Mouse (Mus musculus) midbrain, embryonic 12.5 days (tissue): ENCODE measurements around the gene 1700001C02Rik. TPM values are rescaled to one million over a fixed set of nuclear protein-coding genes. Genes with fewer than 3 reads are reported as not detected.

Source experiments
- ATAC-seq: fragments of 200-750 bp; cut with Nextera tagmentation; 2 replicates; pipeline ENCODE4 v1.8.0; 2017; ENCODE audit warnings: low read depth, moderate TSS enrichment, moderate library complexity; ENCODE audit not compliant: low FRiP score
- H3K27ac ChIP-seq: fragments of 300-500 bp; sonication (generic); replicated peaks from 2 replicates; pipeline ENCODE4 v1.5.1; 2016; ENCODE audit warnings: mild to moderate bottlenecking
- H3K27me3 ChIP-seq: fragments of 300-500 bp; sonication (generic); 2 replicates; pipeline ENCODE4 v1.6.1; 2016; ENCODE audit warnings: mild to moderate bottlenecking
- H3K36me3 ChIP-seq: fragments of 300-500 bp; sonication (generic); 2 replicates; pipeline ENCODE4 v1.6.1; 2016
- H3K4me1 ChIP-seq: fragments of 300-500 bp; sonication (generic); 2 replicates; pipeline ENCODE4 v1.6.1; 2016
- H3K4me2 ChIP-seq: fragments of 300-500 bp; sonication (generic); replicated peaks from 2 replicates; pipeline ENCODE4 v1.6.1; 2016; ENCODE audit warnings: mild to moderate bottlenecking, moderate library complexity
- H3K4me3 ChIP-seq: fragments of 300-500 bp; sonication (generic); 2 replicates; pipeline ENCODE4 v1.5.1; 2016; ENCODE audit warnings: mild to moderate bottlenecking
- H3K9ac ChIP-seq: fragments of 300-500 bp; sonication (generic); replicated peaks from 2 replicates; pipeline ENCODE4 v1.6.1; 2016; ENCODE audit warnings: mild to moderate bottlenecking, moderate library complexity
- H3K9me3 ChIP-seq: fragments of 300-500 bp; sonication (generic); 2 replicates; pipeline ENCODE4 v1.6.1; 2016; ENCODE audit warnings: mild to moderate bottlenecking
- WGBS: fragments of 180-500 bp; shearing (Covaris S2); methylation state at CpG from one replicate; pipeline ENCODE4 v1.1.7; 2016; 5-methylcytosine and 5-hydroxymethylcytosine counted together
- polyA plus RNA-seq: library from polyadenylated mRNA; unstranded; fragments of >200 nt; fragmentation: Nextera tagmentation; extraction: Ambion mirVana; gene quantifications from 2 replicates; pipeline ENCODE4 v1.2.1, GENCODE M21; 2016

The 1700001C02Rik gene
- polyA plus RNA-seq, 1 experiment from 2014 or later: not detected

DNA sequence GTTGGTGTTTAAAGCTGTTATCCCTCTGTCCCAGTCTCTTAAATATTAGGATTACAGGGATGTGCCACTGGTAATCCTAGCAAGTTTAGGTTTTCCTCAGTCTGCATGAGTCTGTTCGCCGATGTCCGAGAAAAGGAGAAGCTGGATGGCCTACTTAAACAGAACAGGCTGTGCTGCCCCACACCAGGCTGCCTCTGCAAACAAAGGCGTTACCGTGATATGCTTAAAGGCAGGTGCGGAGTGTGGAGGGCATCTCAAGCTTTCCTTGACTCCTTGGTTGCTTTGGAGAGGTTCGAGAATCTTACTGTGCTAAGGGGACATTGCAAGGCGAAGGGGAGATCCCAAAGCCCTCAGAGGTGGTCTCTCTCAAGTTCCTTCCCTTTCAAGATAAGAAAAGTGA, 31.0 kb downstream of the 1700001C02Rik start:
- Histone ChIP-seq H3K27ac (no peak overlapping the region), H3K4me3 (no peak overlapping the region), H3K27me3 (no peaks in the 10 kb centered on the region), H3K4me2 (no peak overlapping the region), H3K9ac (no peak overlapping the region), H3K36me3 (no peaks in the 10 kb centered on the region), H3K9me3 (no peaks in the 10 kb centered on the region), H3K4me1 (no peaks in the 10 kb centered on the region)
- no peak for ATAC-seq
- 81% methylated on average over 8 of the region's 8 CpGs for WGBS

DNA sequence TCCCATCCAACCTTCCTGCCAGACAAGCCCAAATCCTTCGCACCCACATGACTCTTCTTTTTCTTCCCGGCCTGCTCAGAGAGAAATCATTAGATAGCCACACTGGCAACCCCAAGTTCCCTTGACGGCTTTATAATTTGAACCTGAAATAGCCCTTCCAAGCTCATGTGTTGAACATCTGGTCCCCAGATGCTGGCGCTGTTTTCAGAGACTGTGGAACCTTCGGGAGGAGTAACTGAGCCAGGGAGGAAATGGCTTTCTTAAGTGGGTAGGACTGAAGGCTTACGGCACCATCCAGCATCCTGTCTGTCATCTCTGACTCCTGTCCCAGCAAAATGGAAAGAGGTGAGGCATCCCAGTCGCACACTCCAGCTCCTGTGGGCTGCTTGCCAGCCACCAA, 31.5 kb downstream of the 1700001C02Rik start:
- no peak overlapping the region for H3K27ac ChIP-seq
- H3K4me2 ChIP-seq: no peak overlapping the region
- no peak for ATAC-seq
- no peaks in the 10 kb centered on the region for H3K27me3 ChIP-seq
- H3K9me3 ChIP-seq: no peaks in the 10 kb centered on the region
- WGBS: 81% methylated on average over 7 of the region's 7 CpGs
- H3K4me3 ChIP-seq: no peak overlapping the region
- H3K9ac ChIP-seq: no peak overlapping the region
- H3K4me1 ChIP-seq: no peaks in the 10 kb centered on the region
- no peaks in the 10 kb centered on the region for H3K36me3 ChIP-seq

DNA sequence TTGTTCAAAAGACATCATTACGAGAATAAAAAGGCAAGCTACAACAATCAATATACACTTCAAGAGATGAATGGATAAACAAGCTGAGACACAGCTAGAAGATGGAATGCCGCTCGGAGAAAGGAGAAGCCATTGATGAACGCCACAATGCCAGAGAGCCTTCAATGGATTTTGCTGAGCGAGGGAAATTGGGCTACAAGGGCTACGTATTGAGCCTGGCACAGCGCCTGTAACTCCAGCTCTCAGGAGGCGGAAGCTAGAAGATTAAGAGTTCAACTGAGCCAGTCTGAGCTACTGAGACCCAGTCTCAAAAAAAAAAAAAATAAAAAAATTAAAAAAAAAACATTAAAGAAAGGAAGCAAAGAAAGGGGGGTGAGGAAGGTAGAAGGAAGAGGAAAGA, 47.3 kb downstream of the 1700001C02Rik start:
- H3K4me1 ChIP-seq: no peaks in the 10 kb centered on the region
- no peak overlapping the region for H3K9ac ChIP-seq
- no peak for ATAC-seq
- H3K36me3 ChIP-seq: no peaks in the 10 kb centered on the region
- no peak overlapping the region for H3K27ac ChIP-seq
- H3K27me3 ChIP-seq: no peaks in the 10 kb centered on the region
- no peaks in the 10 kb centered on the region for H3K9me3 ChIP-seq
- no peak overlapping the region for H3K4me3 ChIP-seq
- 82% methylated on average over 8 of the region's 8 CpGs for WGBS
- H3K4me2 ChIP-seq: no peak overlapping the region

DNA sequence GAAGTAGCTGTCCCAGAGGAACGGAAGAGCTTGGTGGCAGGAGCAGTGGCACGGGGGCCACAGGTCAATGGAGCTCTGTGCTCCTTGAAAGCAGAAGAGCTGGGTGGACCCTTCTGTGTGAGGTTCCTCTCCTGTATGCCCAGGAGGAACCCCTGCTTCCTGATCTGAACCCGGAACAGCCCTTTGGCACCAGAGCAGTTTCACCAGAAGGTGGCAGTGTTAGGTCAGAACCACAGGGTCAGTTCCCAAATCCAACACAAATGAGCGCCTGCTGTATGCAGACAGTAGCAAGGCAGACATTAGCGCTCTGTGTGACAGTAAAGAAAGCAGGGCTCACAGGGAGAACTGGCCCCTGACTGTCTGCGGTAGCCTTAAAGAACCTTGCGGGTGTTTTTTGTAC, 50.5 kb downstream of the 1700001C02Rik start:
- H3K9ac ChIP-seq: no peak overlapping the region
- H3K4me2 ChIP-seq: no peak overlapping the region
- no peak for ATAC-seq
- no peak overlapping the region for H3K4me3 ChIP-seq
- H3K27me3 ChIP-seq: no peaks in the 10 kb centered on the region
- no peak overlapping the region for H3K27ac ChIP-seq
- no peaks in the 10 kb centered on the region for H3K9me3 ChIP-seq
- WGBS: 60% methylated on average over 7 of the region's 7 CpGs
- no peaks in the 10 kb centered on the region for H3K36me3 ChIP-seq
- no peaks in the 10 kb centered on the region; the same call in 1 of the 2 replicates for H3K4me1 ChIP-seq

DNA sequence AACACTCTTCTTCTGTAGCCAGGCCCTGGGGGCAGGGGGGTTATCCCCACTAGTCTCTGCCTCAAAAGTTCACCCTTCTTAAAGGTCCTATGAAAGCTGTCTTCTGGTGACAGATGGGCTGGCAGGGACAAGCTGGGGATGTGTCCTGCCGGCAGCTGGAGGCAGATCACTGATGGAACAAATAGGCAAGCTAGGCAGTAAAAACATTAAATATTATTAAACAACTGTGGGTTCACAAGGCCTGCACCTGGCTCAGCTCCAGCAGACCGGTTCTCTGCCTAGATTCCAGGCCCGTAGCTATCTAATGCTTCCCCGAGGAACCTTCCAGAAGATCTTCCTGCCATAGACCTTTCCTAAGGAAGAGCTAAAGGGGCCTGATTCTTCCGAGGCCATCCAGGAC, 52.3 kb downstream of the 1700001C02Rik start:
- ATAC-seq: no peak
- Histone ChIP-seq H3K9me3 (no peaks in the 10 kb centered on the region), H3K9ac (no peak overlapping the region), H3K4me2 (no peak overlapping the region), H3K27me3 (no peaks in the 10 kb centered on the region), H3K27ac (no peak overlapping the region), H3K36me3 (no peaks in the 10 kb centered on the region), H3K4me3 (no peak overlapping the region), H3K4me1 (no peaks in the 10 kb centered on the region; the same call in 1 of the 2 replicates)
- WGBS: 92% methylated on average over 5 of the region's 5 CpGs

DNA sequence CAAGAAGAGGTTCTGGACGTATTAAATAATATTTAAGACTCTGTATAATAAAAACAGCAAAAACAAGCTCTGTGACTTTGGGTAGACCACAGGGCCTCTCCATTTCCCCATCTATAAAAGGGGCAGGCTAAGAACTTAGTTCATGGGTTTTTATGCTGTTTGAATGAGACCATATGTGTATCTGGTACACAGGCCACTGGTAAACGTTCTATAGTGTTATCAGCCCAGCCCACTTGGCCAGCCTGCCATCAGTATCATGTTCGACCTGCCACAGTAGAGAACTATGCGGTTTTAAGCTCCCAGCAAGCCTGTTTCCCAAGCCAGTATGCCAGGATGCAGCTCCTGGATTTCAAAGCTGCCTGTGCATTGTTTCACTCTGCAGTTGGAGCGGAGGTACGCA, 52.7 kb downstream of the 1700001C02Rik start:
- no peak overlapping the region for H3K27ac ChIP-seq
- 74% methylated on average over 6 of the region's 6 CpGs for WGBS
- no peak for ATAC-seq

DNA sequence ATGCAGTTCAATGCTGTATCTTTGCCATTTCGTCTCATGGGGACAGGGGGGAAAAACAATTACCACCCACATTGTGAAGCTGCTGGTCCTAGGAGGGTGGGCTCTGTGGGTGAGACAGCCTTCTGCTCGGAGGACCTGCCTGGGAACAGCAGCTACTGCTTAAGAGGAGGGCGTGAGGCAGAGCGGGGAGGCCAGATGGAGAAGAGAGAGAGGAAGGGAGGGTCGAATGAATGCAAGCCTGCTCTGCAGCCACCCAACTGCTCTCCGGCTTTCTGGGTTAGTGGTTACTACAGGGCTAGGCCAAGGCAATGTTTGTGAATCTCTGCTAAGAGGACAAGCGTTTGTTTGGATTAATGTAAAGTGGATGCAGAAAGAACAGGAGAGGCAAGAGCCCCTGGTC, 53.6 kb downstream of the 1700001C02Rik start:
- H3K27me3 ChIP-seq: no peaks in the 10 kb centered on the region
- H3K4me1 ChIP-seq: no peaks in the 10 kb centered on the region; the same call in 1 of the 2 replicates
- no peak overlapping the region for H3K9ac ChIP-seq
- H3K9me3 ChIP-seq: no peaks in the 10 kb centered on the region
- H3K4me2 ChIP-seq: no peak overlapping the region
- H3K4me3 ChIP-seq: no peak overlapping the region
- no peaks in the 10 kb centered on the region for H3K36me3 ChIP-seq
- H3K27ac ChIP-seq: no peak overlapping the region
- 46% methylated on average over 7 of the region's 7 CpGs for WGBS
- ATAC-seq: no peak

More for the DNA sequence above, 52.7 kb downstream of the 1700001C02Rik start:
- no peak overlapping the region for H3K4me2 ChIP-seq
- H3K27me3 ChIP-seq: no peaks in the 10 kb centered on the region
- H3K36me3 ChIP-seq: no peaks in the 10 kb centered on the region
- H3K4me3 ChIP-seq: no peak overlapping the region
- no peaks in the 10 kb centered on the region; the same call in 1 of the 2 replicates for H3K4me1 ChIP-seq
- H3K9me3 ChIP-seq: no peaks in the 10 kb centered on the region
- H3K9ac ChIP-seq: no peak overlapping the region

DNA sequence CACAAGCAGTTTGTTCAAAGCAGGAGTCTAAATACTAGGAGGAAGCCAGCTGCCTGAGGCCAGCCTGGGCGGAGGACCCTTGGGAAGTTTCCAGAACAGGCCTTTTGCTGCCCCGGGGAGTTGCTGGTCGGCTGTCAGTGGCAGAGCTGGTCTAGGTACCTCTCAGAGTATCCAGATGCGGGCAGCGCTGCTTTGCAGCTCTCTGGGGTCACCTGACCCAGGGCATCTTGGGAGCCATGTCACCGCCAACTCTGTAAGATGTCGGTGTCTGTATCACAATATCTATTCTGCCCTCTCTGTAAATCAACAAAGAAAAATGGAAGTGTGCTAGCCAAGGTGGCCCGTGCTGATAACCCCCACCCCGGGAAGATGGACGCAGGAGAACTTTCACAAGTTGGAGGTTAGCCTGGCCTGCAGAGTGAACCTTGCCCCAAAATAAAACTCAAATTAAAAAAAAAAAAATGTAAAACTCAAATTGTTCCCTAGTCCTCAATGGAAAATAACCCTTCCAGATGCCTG, 54.4 kb downstream of the 1700001C02Rik start:
- Histone ChIP-seq H3K4me2 (no peak overlapping the region), H3K9me3 (no peaks in the 10 kb centered on the region), H3K36me3 (no peaks in the 10 kb centered on the region), H3K4me1 (no peaks in the 10 kb centered on the region; the same call in 1 of the 2 replicates), H3K27ac (no peak overlapping the region), H3K27me3 (peaks cover 5% of the 10 kb centered on the region; the same call in 1 of the 2 replicates), H3K4me3 (no peak overlapping the region), H3K9ac (no peak overlapping the region)
- no peak for ATAC-seq
- WGBS: 90% methylated on average over 10 of the region's 10 CpGs

DNA sequence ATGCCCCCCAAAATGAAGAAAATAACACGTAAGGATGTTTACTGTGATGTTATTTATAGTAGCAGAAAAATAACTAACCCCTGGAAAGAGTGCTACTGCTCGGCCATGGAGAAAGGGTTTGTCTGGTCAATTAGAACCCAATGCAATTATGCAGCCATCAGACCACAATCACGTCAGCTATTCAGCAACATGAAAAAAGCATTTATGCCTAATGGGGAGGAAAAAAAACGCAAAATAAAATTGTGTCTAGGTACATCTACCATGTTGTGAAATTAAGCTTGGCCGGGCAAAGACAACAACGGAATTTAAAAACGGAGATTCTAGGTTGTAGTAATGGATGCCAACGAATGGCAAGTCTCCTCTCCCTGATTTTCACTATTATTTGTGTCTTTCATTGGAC, 56.6 kb downstream of the 1700001C02Rik start:
- H3K9ac ChIP-seq: no peak overlapping the region
- no peaks in the 10 kb centered on the region; the same call in 1 of the 2 replicates for H3K4me1 ChIP-seq
- no peaks in the 10 kb centered on the region for H3K36me3 ChIP-seq
- H3K27ac ChIP-seq: no peak overlapping the region
- peaks cover 8% of the 10 kb centered on the region; the same call in 1 of the 2 replicates for H3K27me3 ChIP-seq
- no peaks in the 10 kb centered on the region for H3K9me3 ChIP-seq
- ATAC-seq: no peak
- H3K4me2 ChIP-seq: no peak overlapping the region
- 83% methylated on average over 8 of the region's 8 CpGs for WGBS
- no peak overlapping the region for H3K4me3 ChIP-seq

DNA sequence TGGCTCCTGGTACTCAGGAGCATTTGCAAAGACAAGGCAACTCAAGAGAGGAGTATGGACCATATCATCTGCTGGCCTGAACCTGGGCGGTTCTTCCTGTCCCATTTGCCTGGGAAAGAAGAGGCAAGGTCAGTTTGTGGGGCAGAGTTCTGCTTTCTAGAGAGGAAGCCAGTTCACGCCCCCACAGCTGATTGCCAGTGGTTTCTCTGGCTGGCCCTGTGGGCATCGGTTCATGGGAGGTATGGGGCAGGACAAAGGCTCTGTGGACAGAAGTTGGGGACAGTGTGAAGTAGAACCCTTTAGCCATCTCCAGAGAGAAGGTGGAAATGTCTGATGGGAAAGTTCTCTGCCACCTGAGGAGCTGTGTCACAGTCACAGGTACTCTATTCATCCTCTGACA, 57.3 kb downstream of the 1700001C02Rik start:
- Histone ChIP-seq H3K9me3 (no peaks in the 10 kb centered on the region), H3K27me3 (peaks cover 9% of the 10 kb centered on the region; the same call in 1 of the 2 replicates), H3K9ac (no peak overlapping the region), H3K4me3 (no peak overlapping the region), H3K4me1 (no peaks in the 10 kb centered on the region; the same call in 1 of the 2 replicates), H3K27ac (no peak overlapping the region), H3K36me3 (no peaks in the 10 kb centered on the region), H3K4me2 (no peak overlapping the region)
- 86% methylated on average over 3 of the region's 3 CpGs for WGBS
- no peak for ATAC-seq

DNA sequence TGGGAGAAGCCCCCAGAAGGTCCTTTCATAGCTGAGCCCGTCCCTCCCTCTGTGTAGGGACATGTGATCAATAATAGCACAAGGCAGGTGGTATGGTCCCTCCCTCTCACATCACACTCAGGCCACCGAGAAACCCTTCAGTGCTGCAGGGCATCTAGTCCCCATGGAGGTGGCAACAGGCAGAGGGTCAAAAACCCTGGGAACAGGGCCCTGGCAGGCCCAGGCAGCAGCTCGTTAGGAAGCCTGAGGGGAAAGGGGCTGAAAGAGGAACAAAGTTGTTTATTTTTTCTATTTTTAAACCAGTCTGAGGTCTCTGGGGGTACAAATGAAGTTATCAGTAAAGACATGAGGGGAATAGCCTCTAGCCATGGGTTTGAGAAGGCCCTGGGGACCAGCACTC, 58.4 kb downstream of the 1700001C02Rik start:
- Histone ChIP-seq H3K4me1 (no peaks in the 10 kb centered on the region; the same call in 1 of the 2 replicates), H3K9ac (no peak overlapping the region), H3K9me3 (no peaks in the 10 kb centered on the region), H3K4me3 (no peak overlapping the region), H3K27ac (no peak overlapping the region), H3K4me2 (no peak overlapping the region), H3K27me3 (peaks cover 16% of the 10 kb centered on the region; the same call in 1 of the 2 replicates), H3K36me3 (no peaks in the 10 kb centered on the region)
- ATAC-seq: no peak
- WGBS: 45% methylated on average over 3 of the region's 3 CpGs

DNA sequence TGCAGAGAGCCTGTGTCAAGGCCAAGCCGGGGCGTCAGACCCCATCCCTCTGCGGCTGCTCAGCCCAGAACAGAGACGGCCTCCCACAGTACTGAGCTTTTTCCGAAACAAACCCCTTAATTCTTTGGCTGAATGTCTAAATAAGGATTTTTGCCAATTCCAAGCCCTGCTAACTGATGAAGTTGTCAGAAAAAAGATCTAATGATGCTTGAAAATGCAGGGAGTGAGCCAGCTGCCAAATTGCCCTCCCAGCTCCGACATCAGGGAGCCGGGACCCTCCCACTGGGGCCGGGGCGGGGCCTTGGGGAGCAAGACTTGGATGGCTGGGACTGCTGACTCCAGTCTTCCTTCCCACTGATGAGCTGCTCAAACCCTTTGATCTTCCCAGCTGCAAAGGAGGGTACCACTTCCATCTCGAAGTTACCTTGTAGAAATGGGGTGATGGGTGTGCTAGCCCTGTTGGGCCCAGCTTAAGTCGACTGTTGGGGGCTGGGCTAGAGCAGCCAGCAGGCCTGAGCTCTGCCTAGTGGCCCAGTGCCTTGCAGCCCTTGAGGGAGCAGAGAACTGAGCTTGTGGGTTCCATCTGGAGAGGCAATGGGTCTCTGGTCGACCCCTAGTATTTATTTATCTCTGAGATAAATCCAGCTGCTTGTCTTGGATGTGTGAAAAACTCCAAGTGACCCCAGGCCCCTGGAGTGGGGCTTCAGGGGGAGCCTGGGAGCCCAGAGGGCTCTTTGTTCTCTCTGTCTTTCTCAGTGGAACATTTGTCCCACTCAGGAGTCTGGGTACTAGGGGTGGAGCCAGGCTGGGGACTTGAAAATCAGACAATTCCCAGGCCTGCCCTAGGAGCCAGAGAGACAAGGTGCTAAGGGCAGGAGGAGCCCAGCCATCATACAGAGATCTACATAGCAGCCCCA, 60.3 kb downstream of the 1700001C02Rik start:
- Histone ChIP-seq H3K4me2 (no peak overlapping the region), H3K4me3 (no peak overlapping the region), H3K9ac (no peak overlapping the region), H3K27ac (no peak overlapping the region), H3K9me3 (no peaks in the 10 kb centered on the region), H3K36me3 (no peaks in the 10 kb centered on the region), H3K27me3 (peaks cover 16% of the 10 kb centered on the region; the same call in 1 of the 2 replicates), H3K4me1 (no peaks in the 10 kb centered on the region; the same call in 1 of the 2 replicates)
- WGBS: 28% methylated on average over 12 of the region's 12 CpGs
- ATAC-seq: no peak
